Mouse (Mus musculus) T-helper 2 cell (primary cell): ENCODE data around the gene Usp48.

Source experiments
- in situ Hi-C: fragments of 300-600 bp; cut with MboI, MseI; formaldehyde crosslinking; loops from one replicate; pipeline ENCODE4 v1.15.1; 2025; ENCODE audit warnings: high pct_unique_total_duplicates

Usp48 gene

GRCm38 (mm10) chr4:137686303-137686702 is 92.7 kb downstream of the Usp48 start:
- in situ Hi-C loops = no loop called here

GRCm38 (mm10) chr4:137687234-137687825 is 93.8 kb downstream of the Usp48 start:
- in situ Hi-C loops = no loop called here

GRCm38 (mm10) chr4:137692107-137692902 is 98.8 kb downstream of the Usp48 start:
- in situ Hi-C loops = no loop called here

DNA sequence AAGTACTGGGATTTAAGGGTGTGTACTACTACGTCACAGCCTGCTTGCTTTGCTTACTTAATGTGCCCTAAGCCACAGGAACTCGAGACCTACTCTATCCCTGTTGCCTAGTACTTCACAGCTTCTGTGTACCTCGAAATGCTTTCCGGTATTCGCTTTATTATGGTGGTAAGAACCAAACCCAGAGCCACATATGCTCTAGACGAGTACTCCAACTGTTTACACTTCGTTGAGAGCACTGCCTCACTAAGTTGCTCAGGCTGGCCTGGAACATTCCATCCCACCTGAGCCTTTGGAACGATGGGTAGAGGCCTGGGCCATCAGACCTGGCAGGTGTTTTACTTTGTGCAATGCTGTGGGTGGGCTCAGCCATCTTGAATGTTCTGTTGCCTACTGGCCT is 101.7 kb downstream of the Usp48 start:
- in situ Hi-C loops = no loop called here

DNA sequence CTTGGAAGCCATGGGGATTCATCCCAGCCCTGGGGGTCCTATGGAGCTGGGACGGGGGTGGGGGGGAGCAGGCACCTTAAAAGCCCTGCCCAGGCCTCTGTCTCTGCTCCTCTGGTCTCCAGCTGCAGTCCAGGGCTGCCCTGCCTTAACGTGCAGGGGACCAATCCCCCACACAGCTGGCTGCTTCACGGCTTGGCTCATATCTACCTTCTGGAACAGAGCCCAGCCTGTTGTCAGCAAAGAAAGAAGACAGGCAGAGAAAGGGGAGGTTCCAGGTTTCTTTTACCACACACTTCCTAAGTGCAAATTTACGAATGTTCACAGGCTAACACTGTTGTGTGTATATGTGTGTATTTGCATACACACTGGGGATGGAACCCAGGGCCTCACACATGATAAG is 102.3 kb downstream of the Usp48 start:
- in situ Hi-C loops = no loop called here

- in situ Hi-C loops = no loop called here
These were observed 103.8 kb downstream of the Usp48 start for GRCm38 (mm10) chr4:137697156-137697885.

DNA sequence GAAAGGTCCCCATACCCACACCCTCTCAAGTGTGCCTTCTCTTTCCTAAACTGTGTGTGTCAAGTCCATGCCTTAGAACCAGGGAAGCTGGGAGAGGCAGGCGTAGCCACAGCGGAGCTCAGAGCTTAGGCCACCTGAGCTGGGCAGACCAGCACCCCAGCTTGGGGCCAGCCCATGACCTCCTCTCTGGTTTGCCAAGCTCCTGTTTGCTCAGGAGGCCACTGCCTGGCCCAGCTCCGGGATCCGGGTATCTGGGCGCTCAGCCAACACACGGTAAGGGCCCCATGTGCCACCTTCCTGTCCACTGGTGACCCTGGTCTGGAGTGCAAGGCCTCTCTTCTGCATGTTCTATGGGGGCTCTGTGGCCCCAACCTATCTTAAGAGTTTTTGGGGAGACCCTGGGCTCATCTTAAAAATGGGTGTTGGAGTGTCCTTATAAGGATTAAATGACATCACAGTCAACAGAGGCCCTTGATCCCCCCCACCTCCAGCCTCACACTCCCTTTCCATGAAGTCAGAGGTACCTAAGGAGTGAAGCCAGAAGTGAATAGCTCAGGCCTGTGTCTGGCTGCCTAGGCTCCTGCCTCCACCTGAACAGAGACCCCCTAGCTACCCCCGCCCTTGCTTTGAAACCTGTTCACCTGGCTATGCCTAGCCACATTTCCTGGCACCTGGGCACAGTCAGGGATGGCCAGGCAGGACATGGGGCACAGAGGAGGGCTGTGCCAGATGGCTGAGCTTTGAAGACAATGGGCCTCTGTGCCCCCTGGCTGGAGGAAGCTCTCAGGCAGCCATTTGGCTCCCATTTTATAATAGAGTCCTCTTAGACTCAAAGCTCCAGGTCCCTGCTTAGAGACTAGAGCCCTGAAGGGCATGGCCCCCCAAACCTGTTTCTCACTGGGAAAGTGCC is 104.8 kb downstream of the Usp48 start:
- in situ Hi-C loops = no loop called here

- in situ Hi-C loops = no loop called here
These were observed 106.0 kb downstream of the Usp48 start for GRCm38 (mm10) chr4:137699264-137700211.

GRCm38 (mm10) chr4:137700960-137701359 is 107.4 kb downstream of the Usp48 start:
- in situ Hi-C loops = no loop called here

DNA sequence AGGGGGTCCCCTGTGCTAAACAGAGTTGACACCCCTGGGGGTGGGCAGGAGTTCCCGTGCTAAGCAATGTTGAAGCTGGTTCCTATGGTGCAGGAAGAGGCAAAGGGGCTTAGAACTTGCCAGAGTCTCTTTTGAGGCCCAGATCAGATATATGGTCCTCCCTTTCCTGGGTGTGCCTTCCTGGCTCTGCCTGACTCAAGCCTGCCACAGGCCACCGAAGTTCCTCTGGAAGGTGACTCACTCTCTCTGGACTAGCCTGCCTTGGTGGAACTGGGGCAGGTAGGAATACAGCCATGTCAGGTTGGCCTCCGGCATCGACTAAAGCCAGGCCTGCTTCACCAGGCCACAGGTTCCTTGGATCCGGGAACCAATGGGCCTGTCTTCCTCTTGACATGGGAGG is 109.5 kb downstream of the Usp48 start:
- in situ Hi-C loops = no loop called here

DNA sequence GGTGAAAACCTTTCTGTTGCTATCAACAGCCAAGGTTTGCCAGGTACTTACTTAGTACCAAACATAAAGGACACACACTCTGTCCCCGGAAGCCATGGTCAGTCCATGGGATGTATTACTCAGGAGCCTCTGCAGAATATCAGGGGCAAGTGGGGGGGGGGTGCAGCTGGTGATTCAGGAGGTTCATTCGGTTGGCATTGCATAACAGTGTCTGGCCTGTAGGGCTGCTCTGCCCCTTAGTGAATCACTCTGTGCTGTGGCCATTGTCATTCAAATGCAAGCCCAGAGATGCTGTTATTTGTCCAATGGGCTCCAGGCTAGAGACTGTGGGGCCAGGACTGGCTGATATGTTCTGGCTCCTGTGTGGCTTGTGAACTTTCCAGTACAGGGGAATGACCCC is 111.0 kb downstream of the Usp48 start:
- in situ Hi-C loops = no loop called here

DNA sequence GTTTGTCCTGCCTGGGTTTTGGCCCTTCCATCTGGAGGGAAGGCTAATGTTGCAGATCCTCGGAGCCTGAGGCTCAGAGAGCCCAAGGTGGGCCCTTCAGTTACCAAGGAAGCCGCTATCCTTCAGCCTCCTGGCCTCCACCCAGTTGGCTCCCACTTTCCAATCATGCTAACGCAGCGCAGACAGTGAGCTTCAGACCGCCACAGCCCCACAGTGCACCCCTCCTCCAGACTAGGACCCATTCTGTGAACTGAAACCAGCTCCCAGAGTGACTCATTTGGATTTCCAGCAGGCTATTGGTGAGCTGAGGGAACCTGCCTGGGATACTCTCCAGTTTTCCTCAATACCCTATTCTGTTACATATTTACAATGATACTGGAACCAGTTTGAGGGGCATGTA is 111.8 kb downstream of the Usp48 start:
- in situ Hi-C loops = no loop called here

- in situ Hi-C loops = no loop called here
These were observed 113.0 kb downstream of the Usp48 start for GRCm38 (mm10) chr4:137706510-137706909.

- in situ Hi-C loops = no loop called here
These were observed 113.8 kb downstream of the Usp48 start for GRCm38 (mm10) chr4:137707216-137707990.
